Mouse (Mus musculus): Measurements from ENCODE around the gene Dct. TPM values are rescaled to one million over a fixed set of nuclear protein-coding genes. Genes with fewer than 3 reads are reported as not detected.

The Dct gene
- polyA plus RNA-seq (2012; rRNA removed) (0.03 and 0.04 TPM in 2 replicates), polyA plus RNA-seq (2014; fragmentation: Nextera tagmentation; extraction: Ambion mirVana) (0.11 and 0.33 TPM in 2 replicates)

DNA sequence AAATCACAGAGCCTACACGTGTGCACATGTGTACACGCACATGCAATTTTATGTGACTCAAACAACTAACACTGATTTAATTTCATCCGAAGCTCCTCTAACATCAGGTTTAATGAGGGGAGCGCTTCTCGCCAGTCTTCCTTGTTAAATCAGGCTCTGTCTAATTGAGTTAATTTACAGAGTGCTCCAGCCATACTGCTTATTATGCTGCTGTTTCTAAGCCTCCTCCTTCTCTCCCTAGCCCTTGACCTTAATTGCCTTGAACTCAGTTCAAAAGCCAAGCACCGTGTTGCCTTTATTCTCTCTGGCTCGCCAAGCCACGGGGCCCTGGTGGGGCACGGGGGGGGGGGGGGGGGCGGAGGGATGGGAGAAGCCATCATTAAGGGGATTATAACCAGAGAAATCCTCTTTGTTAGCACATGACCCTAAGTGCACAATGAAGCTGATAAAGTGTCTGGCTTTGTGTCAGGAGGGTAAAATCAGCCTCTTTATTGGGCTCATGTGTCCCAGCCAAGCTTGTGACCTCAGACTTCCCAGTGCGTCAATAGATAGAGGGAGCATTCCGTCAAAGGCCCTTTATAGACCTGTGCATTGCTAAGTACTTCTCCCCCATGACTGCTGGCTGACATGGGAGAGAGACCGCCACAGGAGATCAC is at the start of gene Dct:
Gene Dct, minus strand, starts transcription at position 270 of the 656 bp plus-strand sequence.
- WGBS (ENCODE audit: insufficient replicate concordance): 70% methylated on average over 13 of the region's 13 CpGs
- H3K27ac ChIP-seq: no peak within 1 kb of the TSS
- ATAC-seq (ENCODE audit: insufficient read depth) (no peak), DNase-seq (ENCODE audit: low read depth in 3 of 3, low spot score in 3 of 3) (no peak)
- no peak within 1 kb of the TSS for H3K9ac ChIP-seq (replicated peaks)
- no peaks in the 10 kb centered on the region for H3K36me3 ChIP-seq (replicated peaks; ENCODE audit: control insufficient read depth, insufficient read depth, low read depth)
- TF ChIP-seq EP300 (IDR thresholded peaks at IDR 0.05; ENCODE audit: low read depth) (no peak), CTCF (IDR thresholded peaks at IDR 0.05; ENCODE audit: low read depth) (no peak)
- no peaks in the 10 kb centered on the region for H3K9me3 ChIP-seq (ENCODE audit: control insufficient read depth, low read length)
- no peak within 1 kb of the TSS for H3K4me2 ChIP-seq (ENCODE audit: low read depth)
- H3K4me3 ChIP-seq (ENCODE audit: insufficient read depth in 1 of 2, low read depth in 2 of 2, low read length in 2 of 2): no peak within 1 kb of the TSS
- H3K27me3 ChIP-seq (ENCODE audit: control insufficient read depth, insufficient read depth, low read length): no peaks in the 10 kb centered on the region
- H3K4me1 ChIP-seq (replicated peaks; ENCODE audit: control insufficient read depth in 2 of 2, insufficient read depth in 2 of 2, low read length in 1 of 2): no peaks in the 10 kb centered on the region

DNA sequence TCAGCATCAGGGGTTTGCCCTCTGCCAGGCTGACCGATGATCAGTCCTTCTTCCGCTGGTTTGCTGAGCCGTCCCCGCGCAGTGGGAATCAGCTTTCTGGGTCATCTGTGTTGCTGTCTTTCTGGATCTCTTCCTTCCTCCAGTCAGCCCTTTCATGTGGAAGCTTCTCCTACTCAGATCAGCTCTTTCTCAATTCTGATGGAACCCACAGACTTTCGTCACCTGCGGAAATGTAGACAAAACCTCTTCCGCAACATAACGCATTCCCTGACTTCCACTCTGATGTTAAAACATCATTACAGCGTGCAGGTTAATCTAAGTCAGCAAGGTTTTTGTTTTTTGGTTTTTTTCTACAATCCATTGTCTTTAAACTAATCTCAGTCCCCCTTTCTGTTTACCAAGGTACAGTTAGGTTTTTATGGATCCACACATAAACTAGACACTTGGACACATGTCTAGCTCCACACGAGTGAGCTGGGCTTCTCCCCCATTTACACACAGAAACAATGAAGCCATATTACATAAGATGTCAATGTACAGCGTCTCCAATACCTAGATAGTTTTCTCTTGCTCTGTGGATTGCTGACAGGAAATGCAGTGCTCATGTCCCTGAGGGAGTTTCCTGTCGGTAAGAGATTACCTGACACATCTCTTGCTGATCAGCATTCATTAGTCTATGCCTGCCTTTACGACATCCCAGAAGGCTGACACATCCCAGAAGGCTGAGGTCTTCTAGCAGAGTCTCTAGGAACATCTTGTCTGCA is 49.4 kb upstream of the Dct start:
- Histone ChIP-seq H3K4me2 (ENCODE audit: low read depth) (no peak overlapping the region), H3K9me3 (ENCODE audit: control insufficient read depth, low read length) (no peaks in the 10 kb centered on the region), H3K27me3 (ENCODE audit: control insufficient read depth, insufficient read depth, low read length) (no peaks in the 10 kb centered on the region), H3K36me3 (replicated peaks; ENCODE audit: control insufficient read depth, insufficient read depth, low read depth) (no peaks in the 10 kb centered on the region), H3K4me1 (replicated peaks; ENCODE audit: control insufficient read depth in 2 of 2, insufficient read depth in 2 of 2, low read length in 1 of 2) (peaks cover 0 to 2% of the 10 kb centered on the region in 2 experiments; a peak in 2 of 4 replicates), H3K9ac (replicated peaks) (no peak overlapping the region), H3K4me3 (ENCODE audit: insufficient read depth in 1 of 2, low read depth in 2 of 2, low read length in 2 of 2) (no peak overlapping the region), H3K27ac (no peak overlapping the region)
- TF ChIP-seq CTCF (IDR thresholded peaks at IDR 0.05; ENCODE audit: low read depth) (no peak), EP300 (IDR thresholded peaks at IDR 0.05; ENCODE audit: low read depth) (no peak)
- ATAC-seq (ENCODE audit: insufficient read depth): no peak
- no peak for DNase-seq (ENCODE audit: low read depth in 3 of 3, low spot score in 3 of 3)
- WGBS (ENCODE audit: insufficient replicate concordance): 60% methylated on average over 14 of the region's 14 CpGs

GRCm38 (mm10) chr14:118098265-118098664 is 46.2 kb upstream of the Dct start:
- H3K4me2 ChIP-seq (ENCODE audit: low read depth): no peak overlapping the region
- ATAC-seq (ENCODE audit: insufficient read depth) (peak; percentile 55; the same call in 1 of the 2 replicates), DNase-seq (ENCODE audit: low read depth in 3 of 3, low spot score in 3 of 3) (peak in 1 of 3 experiments; percentile 24)
- H3K27me3 ChIP-seq (ENCODE audit: control insufficient read depth, insufficient read depth, low read length): no peaks in the 10 kb centered on the region
- no peaks in the 10 kb centered on the region for H3K9me3 ChIP-seq (ENCODE audit: control insufficient read depth, low read length)
- 39% methylated on average over 2 of the region's 2 CpGs for WGBS (ENCODE audit: insufficient replicate concordance)
- H3K4me1 ChIP-seq (replicated peaks; ENCODE audit: control insufficient read depth in 2 of 2, insufficient read depth in 2 of 2, low read length in 1 of 2): peaks cover 0 to 2% of the 10 kb centered on the region in 2 experiments; a peak in 2 of 4 replicates
- no peak overlapping the region for H3K9ac ChIP-seq (replicated peaks)
- H3K36me3 ChIP-seq (replicated peaks; ENCODE audit: control insufficient read depth, insufficient read depth, low read depth): no peaks in the 10 kb centered on the region
- H3K4me3 ChIP-seq (ENCODE audit: insufficient read depth in 1 of 2, low read depth in 2 of 2, low read length in 2 of 2): no peak overlapping the region
- TF ChIP-seq EP300 (IDR thresholded peaks at IDR 0.05; ENCODE audit: low read depth) (no peak), CTCF (IDR thresholded peaks at IDR 0.05; ENCODE audit: low read depth) (no peak)
- no peak overlapping the region for H3K27ac ChIP-seq

DNA sequence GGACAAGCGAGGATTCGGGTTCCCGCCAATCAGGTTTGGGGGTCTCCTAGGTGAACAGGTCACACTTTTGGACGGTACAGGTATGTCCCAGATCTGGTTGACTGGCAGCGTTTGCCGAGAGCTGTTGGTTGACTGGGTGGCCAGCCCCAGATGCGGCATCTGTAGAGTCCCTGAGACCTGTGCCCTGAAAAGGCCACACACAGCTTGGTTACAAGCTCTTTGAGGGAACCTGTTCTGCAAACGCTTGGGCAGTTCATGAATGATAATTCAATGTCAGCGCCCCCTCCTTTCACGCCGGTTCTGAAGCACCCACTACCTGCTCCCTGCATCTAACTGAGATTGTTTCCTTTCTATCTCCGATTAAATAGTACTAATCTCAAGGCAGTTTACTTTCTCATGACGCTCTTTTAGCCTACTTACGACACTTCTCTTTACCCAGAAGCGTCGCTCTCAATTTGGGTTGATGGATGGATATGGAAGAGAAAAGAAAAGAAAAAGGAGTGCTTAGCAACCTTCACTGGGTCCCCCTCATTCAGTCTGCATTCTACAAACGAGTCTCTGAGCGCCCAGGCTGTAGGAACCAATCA is 37.9 kb upstream of the Dct start:
- Histone ChIP-seq H3K9me3 (ENCODE audit: control insufficient read depth, low read length) (no peaks in the 10 kb centered on the region), H3K27ac (no peak overlapping the region), H3K4me1 (replicated peaks; ENCODE audit: control insufficient read depth in 2 of 2, insufficient read depth in 2 of 2, low read length in 1 of 2) (peaks cover 5 to 6% of the 10 kb centered on the region in 2 experiments; a peak in 3 of 4 replicates), H3K4me3 (ENCODE audit: insufficient read depth in 1 of 2, low read depth in 2 of 2, low read length in 2 of 2) (peak overlapping the region; percentile 67 to 93), H3K27me3 (ENCODE audit: control insufficient read depth, insufficient read depth, low read length) (no peaks in the 10 kb centered on the region), H3K36me3 (replicated peaks; ENCODE audit: control insufficient read depth, insufficient read depth, low read depth) (no peaks in the 10 kb centered on the region), H3K4me2 (ENCODE audit: low read depth) (peak overlapping the region; percentile 73), H3K9ac (replicated peaks) (peak overlapping the region; percentile 38)
- peak in 1 of 3 experiments; percentile 1 for DNase-seq (ENCODE audit: low read depth in 3 of 3, low spot score in 3 of 3)
- WGBS (ENCODE audit: insufficient replicate concordance): 2% methylated on average over 18 of the region's 18 CpGs
- peak; percentile 40 for ATAC-seq (ENCODE audit: insufficient read depth)
- TF ChIP-seq EP300 (IDR thresholded peaks at IDR 0.05; ENCODE audit: low read depth) (no peak), CTCF (IDR thresholded peaks at IDR 0.05; ENCODE audit: low read depth) (no peak)

All from liver, embryonic 14.5 days (tissue).